In the genomic region with DNA sequence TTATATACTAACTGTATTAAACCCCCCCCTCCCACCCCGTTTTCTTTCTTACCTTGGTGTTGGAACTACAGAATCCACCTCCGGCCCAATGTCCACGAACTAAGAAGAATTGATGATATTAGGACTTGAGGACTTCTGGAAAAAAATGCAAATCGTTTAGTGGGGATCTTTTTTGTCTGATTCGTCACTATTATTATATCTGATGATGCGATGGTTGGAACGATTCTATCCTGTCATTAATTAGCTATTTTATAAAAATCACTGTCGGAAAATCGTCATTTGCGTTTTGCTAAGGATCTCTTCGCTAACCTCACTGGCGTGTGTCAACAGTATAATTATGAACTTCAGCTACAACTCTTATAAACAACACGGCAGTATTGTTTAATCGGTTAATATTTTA, we compare ENCODE assay signal across 17 mouse cellular contexts. TPM values are rescaled to one million over a fixed set of nuclear protein-coding genes. Genes with fewer than 3 reads are reported as not detected.
A peak's percentile ranks its signal among the peaks of the same experiment; 100 is the strongest.
DNase-seq lines count a peak whose midpoint lies in the region; ATAC-seq and TF ChIP-seq lines count a peak whose summit lies in the region.
"Had no signal": no experiment of that assay in that cellular context is flagged by ENCODE, and none has a peak within 500 bp of the region (broad histone marks: within the 10 kb centered on the region; RNA-seq: fewer than 3 reads in every experiment).

No protein-coding gene starts in this region.

- H3K4me3 ChIP-seq in hindbrain, embryonic 11.5 days (ENCODE audit: low read depth, low read length) = no peak overlapping the region
- no peak overlapping the region for H3K4me3 ChIP-seq in hindbrain, embryonic 14.5 days (replicated peaks; ENCODE audit: low read length)
- H3K4me3 ChIP-seq in liver, adult 2 months (ENCODE audit: insufficient read depth, low read depth, low read length) = no peak overlapping the region
- H3K4me3 ChIP-seq in liver, embryonic 11.5 days (ENCODE audit: low read depth, low read length) = no peak overlapping the region
- H3K4me3 ChIP-seq in cortical plate, adult 2 months (ENCODE audit: insufficient read depth, low read length) = peak overlapping the region; percentile 74; the same call in 1 of the 2 replicates
- peak overlapping the region; percentile 86 for H3K4me3 ChIP-seq in embryonic facial prominence, embryonic 13.5 days

- no peaks in the 10 kb centered on the region for H3K9me3 ChIP-seq in hindbrain, embryonic 11.5 days (ENCODE audit: control insufficient read depth, low read length)
- H3K9me3 ChIP-seq in hindbrain, embryonic 14.5 days (ENCODE audit: control insufficient read depth, low read length) = no peaks in the 10 kb centered on the region
- H3K9me3 ChIP-seq in liver, embryonic 11.5 days (ENCODE audit: control insufficient read depth, low read length) = no peaks in the 10 kb centered on the region
- no peaks in the 10 kb centered on the region for H3K9me3 ChIP-seq in embryonic facial prominence, embryonic 13.5 days
- H3K9me3 ChIP-seq: heart, embryonic 13.5 days; hindbrain, embryonic 12.5 days; liver, embryonic 13.5 days; midbrain, embryonic 12.5 days had no signal

- peaks cover 10% of the 10 kb centered on the region; the same call in 1 of the 2 replicates for H3K4me1 ChIP-seq in hindbrain, embryonic 11.5 days (replicated peaks; ENCODE audit: control insufficient read depth, insufficient read depth, low read length)
- peaks cover 23% of the 10 kb centered on the region for H3K4me1 ChIP-seq in hindbrain, embryonic 14.5 days (replicated peaks; ENCODE audit: control insufficient read depth, insufficient read depth, low read length)
- H3K4me1 ChIP-seq in liver, adult 2 months (ENCODE audit: control insufficient read depth, insufficient read depth, low read length) = peaks cover 6% of the 10 kb centered on the region
- H3K4me1 ChIP-seq in liver, embryonic 11.5 days (replicated peaks; ENCODE audit: control insufficient read depth, insufficient read depth, low read length) = 0 out of 2 replicates have a peak, but pooled peaks cover 4% of the 10 kb centered on the region
- no peaks in the 10 kb centered on the region for H3K4me1 ChIP-seq in cortical plate, adult 2 months (ENCODE audit: control insufficient read depth, insufficient read depth, low read length)
- H3K4me1 ChIP-seq in embryonic facial prominence, embryonic 13.5 days = peaks cover 31% of the 10 kb centered on the region

- no peaks in the 10 kb centered on the region for H3K36me3 ChIP-seq in hindbrain, embryonic 11.5 days (ENCODE audit: control insufficient read depth, insufficient read depth, low read length)
- H3K36me3 ChIP-seq in hindbrain, embryonic 14.5 days (replicated peaks; ENCODE audit: control insufficient read depth, insufficient read depth) = no peaks in the 10 kb centered on the region
- H3K36me3 ChIP-seq in liver, adult 2 months (ENCODE audit: control insufficient read depth, insufficient read depth, low read length) = no peaks in the 10 kb centered on the region
- no peaks in the 10 kb centered on the region for H3K36me3 ChIP-seq in liver, embryonic 11.5 days (ENCODE audit: control insufficient read depth, insufficient read depth, low read length)
- H3K36me3 ChIP-seq in embryonic facial prominence, embryonic 13.5 days = no peaks in the 10 kb centered on the region
- H3K36me3 ChIP-seq: heart, embryonic 13.5 days; hindbrain, embryonic 12.5 days; liver, embryonic 13.5 days; midbrain, embryonic 12.5 days had no signal

- no peak for ATAC-seq in hindbrain, embryonic 11.5 days (ENCODE audit: low FRiP score)
- ATAC-seq in hindbrain, embryonic 14.5 days (ENCODE audit: low FRiP score) = no peak
- no peak for ATAC-seq in liver, embryonic 11.5 days (replicated peaks; ENCODE audit: low FRiP score)
- no peak for ATAC-seq in embryonic facial prominence, embryonic 13.5 days (ENCODE audit: insufficient number of reproducible peaks, insufficient read depth, low FRiP score, low TSS enrichment, low read depth)
- no peak for ATAC-seq in megakaryocyte, adult 5-6 weeks (ENCODE audit: poor library complexity, severe bottlenecking)

- no peak overlapping the region for H3K9ac ChIP-seq in hindbrain, embryonic 11.5 days (ENCODE audit: low read depth, low read length)
- no peak overlapping the region for H3K9ac ChIP-seq in hindbrain, embryonic 14.5 days
- H3K9ac ChIP-seq in liver, adult 2 months (ENCODE audit: low read depth, low read length) = no peak overlapping the region
- H3K9ac ChIP-seq in liver, embryonic 11.5 days (ENCODE audit: low read depth, low read length) = no peak overlapping the region
- peak overlapping the region; percentile 40; the same call in 1 of the 2 replicates for H3K9ac ChIP-seq in embryonic facial prominence, embryonic 13.5 days
- H3K9ac ChIP-seq: liver, embryonic 13.5 days had no signal

- WGBS in hindbrain, embryonic 11.5 days = 6% methylated on average over 14 of the region's 14 CpGs
- 7% methylated on average over 14 of the region's 14 CpGs for WGBS in hindbrain, embryonic 14.5 days
- WGBS in liver, adult 2 months = 10% methylated on average over 14 of the region's 14 CpGs
- WGBS in liver, embryonic 11.5 days = 8% methylated on average over 14 of the region's 14 CpGs
- WGBS in embryonic facial prominence, embryonic 13.5 days = 5% methylated on average over 14 of the region's 14 CpGs

- no peak for TF ChIP-seq POLR2A in liver, adult 2 months (IDR thresholded peaks at IDR 0.05; ENCODE audit: extremely low read depth, insufficient read depth, low read length)
- no peak for TF ChIP-seq POLR2A in cortical plate, adult 2 months (IDR thresholded peaks at IDR 0.05; ENCODE audit: extremely low read depth, insufficient read depth, low read length)

- no peaks in the 10 kb centered on the region for H3K79me2 ChIP-seq in liver, adult 2 months (ENCODE audit: control insufficient read depth, insufficient read depth, low read length)

- no peak overlapping the region for H3K4me2 ChIP-seq in hindbrain, embryonic 11.5 days (replicated peaks; ENCODE audit: low read depth, low read length)
- H3K4me2 ChIP-seq in hindbrain, embryonic 14.5 days (replicated peaks) = no peak overlapping the region
- no peak overlapping the region for H3K4me2 ChIP-seq in liver, embryonic 11.5 days
- H3K4me2 ChIP-seq in embryonic facial prominence, embryonic 13.5 days = peak overlapping the region; percentile 85

- no peak overlapping the region for H3K27ac ChIP-seq in hindbrain, embryonic 11.5 days (ENCODE audit: low read depth, low read length)
- H3K27ac ChIP-seq in hindbrain, embryonic 14.5 days = no peak overlapping the region
- no peak overlapping the region for H3K27ac ChIP-seq in liver, adult 2 months (replicated peaks; ENCODE audit: insufficient read depth, low read depth, low read length)
- no peak overlapping the region for H3K27ac ChIP-seq in liver, embryonic 11.5 days (ENCODE audit: low read depth, low read length)
- H3K27ac ChIP-seq in cortical plate, adult 2 months (ENCODE audit: insufficient read depth, low read length) = no peak overlapping the region
- H3K27ac ChIP-seq in embryonic facial prominence, embryonic 13.5 days = peak overlapping the region; percentile 33; the same call in 1 of the 2 replicates
- H3K27ac ChIP-seq: heart, embryonic 13.5 days; hindbrain, embryonic 12.5 days; liver, embryonic 13.5 days; midbrain, embryonic 12.5 days had no signal

- no peak for TF ChIP-seq CTCF in liver, adult 2 months (IDR thresholded peaks at IDR 0.05; ENCODE audit: low read depth, low read length)
- TF ChIP-seq CTCF in cortical plate, adult 2 months (IDR thresholded peaks at IDR 0.05; ENCODE audit: extremely low read depth, insufficient read depth, low read length) = no peak

- peak; percentile 27 for DNase-seq in hindbrain, embryonic 11.5 days (ENCODE audit: low spot score)
- no peak for DNase-seq in hindbrain, embryonic 14.5 days (ENCODE audit: low spot score)
- peak; percentile 43 for DNase-seq in liver, adult 2 months (ENCODE audit: extremely low read depth, low read depth, low spot score)
- DNase-seq in liver, embryonic 11.5 days (ENCODE audit: low spot score) = no peak
- no peak for DNase-seq in urinary bladder, postnatal 14 days (ENCODE audit: low spot score)
- DNase-seq: adrenal gland, postnatal 36 days; cerebellum, postnatal 10 days; kidney, adult 18-20 months; liver, embryonic 13.5 days; lung, postnatal 14 days; thymus, postnatal 25 days had no signal

- peaks cover 45% of the 10 kb centered on the region for H3K27me3 ChIP-seq in hindbrain, embryonic 11.5 days (ENCODE audit: control insufficient read depth, insufficient read depth, low read length)
- peaks cover 65% of the 10 kb centered on the region for H3K27me3 ChIP-seq in hindbrain, embryonic 14.5 days (ENCODE audit: control insufficient read depth, insufficient read depth, low read length)
- H3K27me3 ChIP-seq in liver, adult 2 months (ENCODE audit: control insufficient read depth, insufficient read depth, low read length) = peaks cover 20% of the 10 kb centered on the region
- H3K27me3 ChIP-seq in liver, embryonic 11.5 days (replicated peaks; ENCODE audit: control insufficient read depth, insufficient read depth, low read length) = peaks cover 85% of the 10 kb centered on the region
- peaks cover 58% of the 10 kb centered on the region for H3K27me3 ChIP-seq in embryonic facial prominence, embryonic 13.5 days

RNA-seq across cellular contexts. Expression of gene Satb2, which starts 4.3 kb away (rescaled TPM):
- 1.9 and 2.0 TPM in 2 replicates for polyA plus RNA-seq in hindbrain, embryonic 11.5 days (2014; fragmentation: Nextera tagmentation; extraction: Ambion mirVana)
- polyA plus RNA-seq in hindbrain, embryonic 14.5 days (2014; fragmentation: Nextera tagmentation; extraction: Ambion mirVana) = 0.96 and 1.2 TPM in 2 replicates
- 0.09 and 0.13 TPM in 2 replicates for total RNA-seq in liver, adult 2 months (2014; rRNA removed)
- 0.16 and 0.17 TPM in 2 replicates for polyA plus RNA-seq in liver, adult 2 months (2012; rRNA removed)
- polyA plus RNA-seq in liver, embryonic 11.5 days (2014; fragmentation: Nextera tagmentation; extraction: Ambion mirVana) = 0.27 and 0.57 TPM in 2 replicates
- 34.5 and 35.4 TPM in 2 replicates for polyA plus RNA-seq in cortical plate, adult 2 months (2012; rRNA removed)
- polyA plus RNA-seq in embryonic facial prominence, embryonic 13.5 days (2015; fragmentation: Nextera tagmentation; extraction: Ambion mirVana) = 19.4 and 23.9 TPM in 2 replicates
- total RNA-seq in megakaryocyte, adult 5-6 weeks (2015) = 1.1 and 1.2 TPM in 2 replicates
- 0.29 and 0.98 TPM in 2 replicates for total RNA-seq in megakaryocyte, adult 5-6 weeks (2017)

Comparison
In these comparisons a context has a peak if more than half of its experiments do, and no peak if none do; other contexts are left out.
1. DNase-seq: peak in hindbrain, embryonic 11.5 days (single experiment) and liver, adult 2 months (single experiment); none in hindbrain, embryonic 14.5 days (single experiment), liver, embryonic 11.5 days (single experiment) and urinary bladder, postnatal 14 days (single experiment).
2. H3K4me3 ChIP-seq: peak in cortical plate, adult 2 months (single experiment) and embryonic facial prominence, embryonic 13.5 days (single experiment); none in hindbrain, embryonic 11.5 days (single experiment), hindbrain, embryonic 14.5 days (single experiment), liver, adult 2 months (single experiment) and liver, embryonic 11.5 days (single experiment).